Mouse (Mus musculus) kidney, postnatal 10 days (tissue): ENCODE measurements at regions not wholly inside any gene's neighbourhood (a gene's known extent, or its start where the extent isn't known, plus 50 kb on each side); places are given as distances from the start of the nearest gene placed in this dataset.

ENCODE experiments used
- DNase-seq: peaks from one replicate; pipeline ENCODE4 v3.0.0; 2021; ENCODE audit warnings: mixed read lengths

DNA sequence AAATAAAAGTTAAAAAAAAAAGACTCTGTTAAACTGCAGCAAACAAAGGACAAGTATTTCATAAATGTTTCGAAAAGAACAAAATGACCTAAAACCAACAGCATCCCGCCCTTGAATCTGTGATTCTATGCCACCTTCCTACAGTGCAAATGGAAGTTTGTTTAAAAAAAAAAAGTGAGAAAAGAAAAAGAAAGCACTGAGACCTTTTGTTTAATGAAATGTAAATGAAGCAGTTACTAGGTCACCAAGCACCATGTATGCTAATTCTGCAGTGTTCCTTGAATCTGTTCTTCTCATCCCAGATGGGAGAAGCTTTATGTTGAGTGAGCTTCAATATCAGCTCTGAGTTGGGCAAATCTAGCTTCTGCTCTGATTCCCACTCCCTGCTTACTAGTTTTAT, 64.8 kb downstream of the Dnajb9 start:
- no peak for DNase-seq

DNA sequence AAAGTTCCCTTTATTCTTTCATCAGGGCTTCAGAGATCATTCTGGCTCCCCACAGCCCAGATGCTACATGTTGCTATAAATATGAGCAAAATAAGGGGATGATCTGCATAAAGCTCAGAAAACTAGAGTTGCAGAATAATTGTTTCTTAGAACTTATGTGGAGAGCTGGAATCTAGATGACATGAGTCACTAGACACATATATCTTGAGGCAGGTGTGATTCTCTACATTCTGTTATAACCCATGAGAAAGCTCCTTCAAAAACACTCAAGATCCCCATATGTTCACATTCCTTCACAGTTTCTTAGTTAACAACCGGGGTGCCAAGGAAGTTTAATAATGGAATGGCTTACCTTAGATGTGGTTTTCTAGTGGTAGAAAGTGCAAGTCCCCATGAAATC, 71.1 kb downstream of the Dnajb9 start:
- DNase-seq: no peak

DNA sequence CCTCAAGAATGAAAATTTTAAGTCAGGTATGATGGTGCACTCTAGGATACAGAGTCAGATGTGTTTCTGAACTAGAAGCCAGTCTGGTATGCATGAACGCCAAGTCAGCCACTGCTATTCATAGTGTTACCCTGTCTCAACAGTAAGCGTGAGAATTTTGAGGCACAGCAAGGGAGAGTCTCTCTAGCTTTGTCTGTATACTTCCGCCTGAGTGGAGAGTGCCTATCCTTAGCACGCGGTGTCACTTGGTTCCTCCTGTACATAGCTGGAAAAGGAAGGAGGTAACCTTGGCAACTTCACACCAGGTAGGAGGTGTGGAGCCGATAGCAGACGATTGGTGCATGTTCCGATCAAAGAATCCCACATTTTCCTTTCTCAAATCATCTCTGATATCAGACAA, 81.3 kb downstream of the Dnajb9 start:
- DNase-seq: no peak

DNA sequence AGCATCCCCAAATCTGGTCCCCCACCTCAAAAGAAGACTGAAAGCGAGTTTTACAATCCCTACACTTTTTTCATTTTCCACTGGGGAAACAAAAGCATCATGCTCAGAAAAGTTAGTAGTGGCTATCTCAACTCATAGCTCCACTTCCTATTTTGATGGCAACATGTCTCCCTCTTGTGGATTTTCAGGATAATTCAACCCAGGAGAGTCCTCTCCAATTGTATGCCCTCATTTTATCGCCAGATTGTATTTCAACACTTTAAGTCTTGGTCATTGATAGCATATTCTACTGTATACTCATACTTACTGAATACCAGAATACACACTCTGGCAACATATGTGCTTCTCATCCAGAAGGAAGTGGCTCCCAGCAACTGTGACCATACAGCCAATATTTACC, 105.0 kb downstream of the Dnajb9 start:
- no peak for DNase-seq

DNA sequence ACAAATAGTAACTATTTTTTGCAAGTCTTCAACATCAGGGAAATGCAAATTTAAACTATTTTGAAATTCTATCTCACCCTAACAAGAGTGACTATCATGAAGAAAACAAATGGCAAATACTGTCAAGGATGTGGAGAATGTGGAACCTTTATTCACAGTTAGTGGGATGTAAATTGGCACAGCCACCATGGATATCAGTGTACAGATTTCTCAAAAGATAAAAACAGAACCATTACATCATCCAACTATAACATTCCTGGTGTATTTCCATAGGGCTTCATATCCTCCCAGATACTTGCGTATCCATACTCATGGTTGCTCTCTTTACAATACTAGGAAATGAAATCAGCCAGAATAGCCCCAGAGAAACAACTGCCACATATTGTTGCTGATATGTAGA, 110.9 kb downstream of the Dnajb9 start:
- DNase-seq: no peak

DNA sequence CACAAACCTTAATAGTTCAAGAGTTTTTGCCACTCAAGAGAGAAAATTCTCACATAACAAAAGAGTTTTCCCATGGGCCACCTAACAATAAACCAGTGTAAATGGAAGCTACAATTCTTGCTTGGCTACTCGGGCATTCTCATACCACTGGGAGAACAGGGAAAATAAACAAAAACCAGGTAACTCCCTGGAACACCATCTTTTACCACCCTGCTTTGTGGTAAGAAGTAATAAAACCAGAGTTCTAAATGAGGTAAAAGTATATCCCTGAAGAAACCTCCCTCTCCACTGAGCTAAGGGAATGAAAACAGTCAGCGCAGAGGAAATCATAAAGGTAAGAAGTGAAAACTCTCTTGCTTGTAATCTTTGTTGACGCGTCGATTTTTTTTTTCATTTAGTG, 138.4 kb downstream of the Dnajb9 start:
- no peak for DNase-seq

DNA sequence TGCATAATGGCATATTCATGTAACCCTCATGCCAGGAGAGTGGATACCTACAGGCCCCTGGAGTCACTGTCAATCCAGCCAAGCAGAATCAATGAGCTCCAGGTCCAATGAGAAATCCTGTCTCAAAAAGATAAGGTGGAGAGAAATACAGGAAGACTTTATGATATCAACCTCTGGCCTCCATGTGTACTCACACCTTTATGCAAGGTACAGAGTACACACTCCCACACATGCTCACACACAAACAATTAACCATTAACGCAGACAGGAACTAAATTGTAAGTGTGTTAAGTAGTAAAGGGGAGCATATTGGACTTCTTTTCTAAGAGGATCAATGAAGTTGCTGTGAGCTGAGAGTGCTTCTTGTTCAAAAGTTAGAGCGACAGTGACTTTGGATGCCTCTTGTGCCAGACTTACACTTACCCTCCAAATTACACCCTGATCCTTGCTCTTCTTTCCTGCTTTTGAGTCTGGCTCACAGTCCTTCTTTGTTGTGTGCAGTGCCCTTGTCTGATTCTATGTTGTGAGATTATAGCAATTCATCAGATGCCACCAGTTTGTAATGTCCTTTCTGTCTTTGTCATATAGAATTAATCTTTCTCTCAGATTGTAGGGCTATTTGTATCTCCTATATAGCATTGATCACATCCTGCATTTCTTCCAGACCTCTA, 153.5 kb downstream of the Dnajb9 start:
- DNase-seq: no peak

DNA sequence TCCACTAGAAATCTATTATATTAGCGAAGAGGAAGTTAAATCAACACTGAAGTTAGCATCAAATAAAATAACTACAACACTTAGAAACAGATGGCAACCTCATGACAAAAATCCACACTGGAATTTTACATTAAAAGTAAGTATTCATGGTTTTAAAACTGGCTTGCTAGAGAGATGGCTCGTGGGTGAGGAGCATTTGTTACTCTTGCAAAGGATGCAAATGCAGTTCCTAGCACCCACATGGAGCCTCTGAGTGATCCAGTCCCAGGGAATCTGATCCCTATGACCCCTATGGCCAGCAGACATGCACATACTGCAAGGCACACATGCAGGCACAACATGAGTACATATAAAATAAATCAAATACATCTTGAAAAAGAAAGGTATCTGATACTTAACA, 164.3 kb downstream of the Dnajb9 start:
- DNase-seq: no peak

DNA sequence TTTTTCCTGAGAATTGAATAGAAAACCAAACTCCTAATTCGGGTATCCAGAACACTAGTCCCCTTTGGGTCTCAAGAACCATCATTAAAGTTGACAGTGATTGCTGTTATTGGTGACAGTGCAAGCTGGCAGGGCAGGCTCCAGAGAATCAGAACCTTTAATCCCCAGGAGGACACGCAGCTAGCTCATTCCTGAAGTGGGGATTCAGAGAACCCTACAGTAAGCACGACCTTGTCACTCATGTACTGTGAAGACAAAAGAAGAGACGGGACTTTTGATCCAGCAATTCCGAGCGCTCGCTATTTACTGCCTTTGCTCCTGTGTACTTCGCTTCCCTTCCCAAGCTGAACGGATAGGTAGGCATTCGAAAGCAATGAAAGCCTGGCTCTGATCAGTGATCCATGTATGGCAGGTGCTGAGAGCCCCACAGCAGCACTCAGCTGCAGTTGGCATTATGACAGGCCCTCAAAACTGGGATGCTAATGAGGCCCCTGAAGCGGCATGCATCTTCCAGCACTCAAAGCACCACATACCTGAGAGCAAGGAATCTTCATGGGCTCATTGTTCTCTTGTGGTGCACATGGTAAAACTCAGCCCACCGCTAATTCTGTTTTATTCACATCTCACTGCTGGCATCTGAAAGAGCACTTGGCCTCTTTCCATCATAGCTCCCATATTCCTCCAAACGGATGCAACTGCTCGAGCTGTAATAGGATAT, 165.6 kb downstream of the Dnajb9 start:
- no peak for DNase-seq

DNA sequence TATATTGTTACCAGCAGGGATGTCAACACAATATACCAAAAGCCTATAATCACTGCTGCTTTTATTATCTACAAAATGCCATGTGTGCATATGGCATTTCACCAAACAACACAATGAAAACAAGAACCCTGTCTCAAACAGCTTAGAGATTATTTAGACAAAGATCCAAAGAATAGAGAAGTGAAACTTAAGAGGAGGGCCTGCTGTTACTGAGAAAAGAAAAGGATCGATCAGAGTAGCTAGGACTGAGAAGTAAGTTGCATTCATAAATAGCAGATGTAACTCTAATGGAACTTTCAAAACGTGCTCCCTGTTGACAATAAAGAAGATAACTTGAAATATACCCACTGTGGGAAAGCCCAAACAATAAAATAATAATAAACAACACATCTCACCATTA, 203.3 kb downstream of the Dnajb9 start:
- no peak for DNase-seq

DNA sequence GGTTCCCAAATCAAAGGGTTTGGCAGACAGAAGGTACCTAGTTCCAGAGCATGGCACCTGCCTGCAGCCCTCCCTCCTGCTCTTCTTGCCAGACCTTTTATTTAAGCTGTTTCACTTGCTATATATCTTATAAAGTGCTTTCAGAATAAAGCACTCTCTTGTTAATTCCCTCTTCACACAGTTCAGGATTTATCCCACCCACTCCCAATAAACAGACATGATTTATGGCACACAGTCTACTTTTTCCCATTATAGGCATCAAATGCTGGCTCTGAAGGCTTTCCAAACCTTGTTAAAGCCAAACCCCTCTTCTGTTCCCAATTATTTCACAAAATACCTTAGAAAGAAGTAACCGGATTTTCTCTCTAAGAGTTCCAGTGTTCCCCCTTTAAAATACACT, 226.6 kb downstream of the Dnajb9 start:
- no peak for DNase-seq

DNA sequence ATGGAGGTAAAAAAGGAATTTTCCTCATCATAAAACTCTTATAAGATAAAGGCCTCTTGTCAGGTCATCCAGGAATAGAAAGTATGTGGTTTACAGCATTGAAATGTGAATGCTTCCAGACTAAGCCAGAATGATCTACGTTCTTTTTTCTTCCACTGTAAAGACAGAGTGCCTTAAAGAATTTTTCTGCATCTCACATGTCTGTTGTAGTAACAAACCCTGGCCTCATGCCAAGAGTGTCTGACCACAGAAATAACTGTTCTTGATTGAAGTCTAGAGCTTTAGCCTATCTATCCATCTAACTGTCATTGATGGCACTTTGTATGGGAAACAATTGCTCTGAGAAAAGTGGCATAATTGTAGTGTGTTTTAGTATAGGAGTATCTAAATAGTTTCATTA, 246.2 kb downstream of the Dnajb9 start:
- DNase-seq: peak; percentile 4

DNA sequence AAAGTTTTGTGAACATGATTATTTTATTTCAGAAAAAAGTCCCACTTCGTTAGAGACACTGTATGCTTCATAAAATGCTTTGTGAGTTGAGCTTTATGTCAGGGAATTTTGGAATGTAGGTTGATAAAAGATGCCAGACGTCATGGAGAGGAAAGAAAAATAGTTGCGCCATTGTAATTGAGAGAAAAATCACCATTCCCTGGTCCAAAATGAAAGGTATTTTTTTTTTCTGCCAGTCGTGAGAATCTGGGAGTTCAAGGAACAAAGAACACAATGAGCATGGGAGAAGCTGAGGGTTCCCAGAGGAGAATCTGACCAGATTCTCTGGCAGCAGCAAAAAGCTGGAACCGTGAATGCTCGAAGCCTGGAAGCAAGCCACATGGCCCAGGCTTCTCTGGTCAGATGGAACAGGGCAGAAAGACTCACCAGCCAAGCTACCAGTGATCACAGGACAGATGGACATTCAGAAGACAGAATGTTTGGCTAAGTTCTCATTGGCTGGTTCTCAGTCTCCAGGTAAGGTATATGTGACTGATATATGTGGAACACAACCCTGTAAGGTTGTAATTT, 247.5 kb downstream of the Dnajb9 start:
- no peak for DNase-seq

DNA sequence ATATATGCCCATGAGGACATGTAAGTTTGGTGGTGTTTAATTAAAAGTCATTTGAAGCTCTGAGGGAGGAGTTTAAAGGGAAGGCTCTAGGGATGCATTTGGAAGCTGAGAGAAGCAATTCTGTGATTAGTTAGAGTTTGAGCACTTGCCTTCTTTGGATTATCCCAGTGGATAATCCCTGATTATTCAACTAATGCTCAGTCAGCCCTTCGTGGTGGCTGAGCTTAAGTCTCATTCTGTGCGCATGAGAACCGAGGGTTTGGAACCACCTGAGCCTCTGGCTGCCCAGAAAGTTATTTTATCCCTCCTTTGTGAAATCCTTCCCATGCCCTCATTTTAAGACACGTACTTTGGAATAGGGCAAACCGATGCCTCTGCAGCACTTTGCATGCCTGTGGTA, 285.9 kb downstream of the Dnajb9 start:
- DNase-seq: no peak

DNA sequence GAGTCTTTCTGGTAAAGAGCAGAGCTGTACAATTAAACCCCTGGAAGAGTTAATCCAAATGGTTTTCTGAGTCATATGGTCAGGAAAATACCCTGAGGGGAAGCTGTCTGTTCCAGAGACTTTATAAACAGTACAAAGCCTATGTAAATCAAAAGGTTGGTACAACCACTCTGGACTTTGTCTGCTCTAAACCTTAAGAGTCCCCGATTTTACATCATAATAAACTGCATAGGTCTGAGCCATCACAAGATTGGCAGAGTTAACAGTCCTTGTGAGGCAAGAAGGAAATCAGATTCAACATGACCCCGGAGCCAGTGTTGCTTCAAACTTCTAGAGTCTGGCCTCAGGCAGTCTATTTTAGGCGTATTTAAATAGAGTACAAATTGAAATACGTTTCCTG, 289.7 kb downstream of the Dnajb9 start:
- DNase-seq: no peak

DNA sequence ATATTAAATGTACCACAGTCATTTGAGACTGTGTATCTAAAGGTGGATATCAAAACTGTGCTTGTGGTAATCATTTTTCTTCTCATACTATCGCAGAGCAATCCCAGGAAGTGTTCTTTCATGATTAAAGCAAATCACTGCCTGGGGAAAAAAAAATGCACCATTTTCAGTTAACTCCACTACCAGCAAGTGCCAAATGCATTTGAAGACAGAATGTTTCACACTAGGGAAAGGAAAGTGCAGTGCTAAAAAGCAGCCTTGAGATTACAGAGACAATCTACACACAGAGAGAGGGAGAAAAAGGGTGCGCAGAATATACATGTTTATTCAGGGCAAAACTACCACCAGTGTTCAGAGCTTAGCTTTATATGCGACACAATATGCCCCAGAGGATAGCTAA, 291.0 kb downstream of the Dnajb9 start:
- DNase-seq: no peak

DNA sequence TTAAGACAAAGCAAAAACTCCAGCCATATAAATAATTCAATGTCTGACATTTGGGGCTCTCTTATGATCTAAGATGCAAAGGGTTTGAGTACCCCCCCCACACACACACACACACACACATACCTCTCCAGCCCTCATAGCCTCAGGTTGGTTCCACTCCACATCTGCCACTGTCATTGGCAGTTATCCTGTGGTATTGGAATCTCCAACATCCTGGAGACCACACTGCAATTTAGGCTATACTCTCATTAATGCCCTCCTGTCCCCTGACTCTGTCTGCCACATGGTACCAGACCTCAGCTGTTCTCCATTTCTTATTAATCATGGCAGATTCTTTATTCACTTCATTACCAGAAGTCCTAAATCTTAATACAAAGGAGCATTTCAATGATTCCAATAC, 293.3 kb downstream of the Dnajb9 start:
- DNase-seq: no peak

DNA sequence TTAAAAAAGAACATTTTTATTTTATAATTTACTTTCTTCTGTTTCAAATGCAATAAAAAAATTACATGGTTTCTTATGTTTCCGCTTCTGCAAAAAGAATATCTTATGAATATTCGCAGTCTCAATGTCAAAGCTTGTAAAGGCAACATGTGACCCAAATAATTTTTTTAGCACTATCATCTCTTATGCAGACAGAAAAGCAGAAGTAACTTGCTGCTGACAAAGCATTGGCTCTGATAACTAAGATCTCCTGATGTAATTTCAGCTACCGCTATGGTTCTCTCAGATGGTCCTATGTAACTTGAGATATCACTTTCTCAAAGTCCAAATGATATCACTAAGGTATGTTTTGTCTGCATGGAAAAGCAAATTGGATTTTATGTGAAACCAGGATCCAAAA, 310.9 kb downstream of the Dnajb9 start:
- DNase-seq: no peak

DNA sequence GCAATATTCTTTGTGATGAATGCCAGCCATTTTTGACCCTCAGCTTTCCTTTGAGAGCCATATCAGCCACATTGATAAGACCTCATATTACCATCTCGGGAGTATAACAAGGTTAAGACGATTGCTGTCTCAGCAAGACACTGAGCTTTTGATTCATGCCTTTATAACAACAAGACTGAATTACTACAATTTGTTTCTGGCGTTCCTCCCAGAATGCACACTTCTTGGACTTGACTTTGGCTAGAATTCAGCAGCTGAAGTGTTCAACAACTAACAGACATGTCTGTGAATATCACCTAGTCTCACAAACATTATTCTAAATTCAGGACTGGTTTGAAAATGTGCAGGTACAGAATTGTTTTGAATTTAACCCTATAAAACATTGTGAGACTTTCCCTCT, 324.5 kb downstream of the Dnajb9 start:
- DNase-seq: no peak

DNA sequence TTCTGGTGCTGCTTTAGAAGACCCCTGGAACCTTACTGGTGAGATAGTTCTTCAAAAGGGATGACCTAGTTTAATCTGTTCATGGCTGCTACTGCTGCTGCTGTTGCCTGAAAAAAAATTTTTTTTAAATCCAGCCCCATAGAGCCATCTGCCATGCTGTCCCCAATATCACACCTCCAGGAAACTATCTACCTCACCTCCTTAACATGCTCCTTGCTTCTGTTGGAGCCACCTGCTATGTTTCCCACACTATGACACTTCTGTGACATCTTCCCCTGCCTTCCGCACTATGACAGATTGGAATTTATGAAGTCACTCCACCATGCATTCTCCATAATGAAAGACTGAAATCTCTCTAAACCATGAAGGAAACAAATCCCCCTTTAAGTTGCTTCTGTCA, 349.6 kb downstream of the Dnajb9 start:
- DNase-seq: no peak

DNA sequence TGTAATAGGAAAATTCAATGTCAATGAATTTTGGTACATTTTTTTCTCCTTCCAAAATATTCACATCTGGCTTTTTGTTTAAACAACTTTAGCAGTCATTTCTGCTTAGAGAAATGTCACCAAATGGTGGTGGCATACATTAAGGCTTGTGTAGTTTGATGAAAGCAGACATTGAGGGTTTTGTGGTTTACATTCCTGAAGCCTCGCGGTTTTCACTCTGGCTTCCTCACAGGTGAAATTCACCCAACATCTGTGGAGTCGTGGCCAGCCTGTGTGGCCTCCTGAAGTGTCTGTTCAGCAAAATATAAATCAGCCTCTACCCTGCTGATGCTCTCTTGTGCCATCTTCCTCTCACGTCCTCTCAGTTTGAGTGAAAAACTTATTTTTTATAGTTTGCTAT, 353.8 kb downstream of the Dnajb9 start:
- no peak for DNase-seq

DNA sequence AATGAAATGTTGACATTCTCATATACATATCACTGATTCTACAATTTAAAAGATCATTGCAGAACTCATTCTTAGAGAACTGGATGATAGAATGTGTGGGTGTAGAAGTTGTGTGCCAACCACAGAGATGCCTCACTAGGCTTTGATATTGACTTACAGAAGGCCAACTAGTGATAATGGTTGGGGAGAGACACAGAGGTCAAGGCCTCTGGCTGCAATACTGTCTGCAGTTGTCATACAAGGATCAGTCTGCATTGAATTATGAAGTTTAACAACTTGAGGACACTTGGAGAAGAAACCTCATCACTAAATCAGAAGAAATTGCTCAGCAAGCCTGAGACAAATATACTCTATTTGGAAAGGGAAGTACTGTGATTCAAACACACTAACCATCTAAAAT, 357.9 kb downstream of the Dnajb9 start:
- DNase-seq: no peak

DNA sequence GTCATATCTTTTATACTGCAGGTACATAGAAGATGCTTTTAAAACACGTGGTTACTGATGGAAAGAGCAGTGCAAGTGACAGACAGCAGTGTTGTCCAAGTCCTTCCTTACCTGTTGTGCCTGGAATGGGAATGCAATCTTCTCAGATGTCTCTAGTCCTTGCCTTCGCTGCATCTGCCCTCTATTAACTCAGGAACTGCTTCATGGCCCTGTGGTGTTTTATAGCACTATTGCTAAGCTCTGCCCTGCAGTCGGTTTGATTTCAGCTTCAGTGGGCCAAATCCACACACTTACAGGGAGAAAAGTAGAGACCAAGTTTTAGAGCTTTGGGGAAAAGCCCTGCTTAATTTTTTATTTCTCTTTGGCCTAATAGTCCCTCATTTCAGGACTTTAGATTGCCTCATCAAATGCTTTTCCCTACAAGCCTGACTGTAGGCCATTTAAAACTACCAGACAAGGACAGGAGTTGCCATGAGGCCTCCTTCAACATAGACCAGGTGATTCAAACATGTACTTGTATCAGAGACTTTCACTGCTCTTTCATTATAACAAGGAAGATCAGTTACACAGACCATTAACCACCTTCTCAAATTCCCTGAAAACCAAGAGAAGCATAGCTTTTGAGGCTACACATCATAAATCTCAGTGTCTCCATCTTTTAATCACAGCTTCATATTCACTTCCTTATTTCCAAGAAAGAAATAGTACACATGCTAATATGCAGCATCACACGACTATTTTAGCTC, 358.7 kb downstream of the Dnajb9 start:
- DNase-seq: no peak
